Mouse (Mus musculus): Measurements from ENCODE around the gene Smox. TPM values are rescaled to one million over a fixed set of nuclear protein-coding genes. Genes with fewer than 3 reads are reported as not detected.

Smox gene
- polyA plus RNA-seq, 1 experiment, result 28.7 TPM

DNA sequence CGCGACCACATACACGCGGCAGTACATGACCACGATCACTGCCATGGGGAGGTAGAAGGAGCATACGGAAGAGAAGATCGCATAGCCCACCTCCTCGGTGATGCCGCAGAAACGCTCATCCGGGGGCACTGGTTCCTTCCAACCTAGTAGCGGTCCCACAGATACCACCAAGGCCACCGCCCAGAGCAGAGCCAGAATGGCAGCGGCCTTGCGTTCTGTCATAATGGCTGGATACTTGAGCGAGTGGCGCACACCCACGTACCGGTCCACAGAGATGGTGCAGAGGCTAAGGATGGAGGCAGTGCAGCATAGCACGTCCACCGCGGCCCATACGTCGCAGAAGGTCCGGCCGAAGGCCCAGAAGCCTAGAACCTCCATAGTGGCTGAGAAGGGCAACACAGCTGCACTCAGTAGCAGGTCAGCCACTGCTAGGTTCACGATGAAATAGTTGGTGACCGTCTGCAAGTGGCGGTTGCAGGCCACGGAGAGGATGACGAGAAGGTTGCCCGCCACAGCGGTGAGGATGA is 70.1 kb downstream of the Smox start:
- Histone ChIP-seq H3K4me3 (ENCODE audit: low read depth, low read length) (peak overlapping the region; percentile 34; the same call in 1 of the 2 replicates), H3K27me3 (ENCODE audit: control insufficient read depth, insufficient read depth, low read length) (peaks cover 28% of the 10 kb centered on the region), H3K4me1 (ENCODE audit: control insufficient read depth, insufficient read depth, insufficient read length, low read length) (no peaks in the 10 kb centered on the region), H3K36me3 (ENCODE audit: control insufficient read depth, insufficient read depth, low read length) (no peaks in the 10 kb centered on the region), H3K27ac (ENCODE audit: insufficient read depth, low read depth, low read length) (no peak overlapping the region)
- WGBS, result 8% methylated on average over 33 of the region's 33 CpGs
- TF ChIP-seq CTCF (IDR thresholded peaks at IDR 0.05; ENCODE audit: extremely low read depth, insufficient read length, insufficient replicate concordance, low read depth, low read length) (no peak), POLR2A (IDR thresholded peaks at IDR 0.05; ENCODE audit: low read depth, low read length) (no peak)

DNA sequence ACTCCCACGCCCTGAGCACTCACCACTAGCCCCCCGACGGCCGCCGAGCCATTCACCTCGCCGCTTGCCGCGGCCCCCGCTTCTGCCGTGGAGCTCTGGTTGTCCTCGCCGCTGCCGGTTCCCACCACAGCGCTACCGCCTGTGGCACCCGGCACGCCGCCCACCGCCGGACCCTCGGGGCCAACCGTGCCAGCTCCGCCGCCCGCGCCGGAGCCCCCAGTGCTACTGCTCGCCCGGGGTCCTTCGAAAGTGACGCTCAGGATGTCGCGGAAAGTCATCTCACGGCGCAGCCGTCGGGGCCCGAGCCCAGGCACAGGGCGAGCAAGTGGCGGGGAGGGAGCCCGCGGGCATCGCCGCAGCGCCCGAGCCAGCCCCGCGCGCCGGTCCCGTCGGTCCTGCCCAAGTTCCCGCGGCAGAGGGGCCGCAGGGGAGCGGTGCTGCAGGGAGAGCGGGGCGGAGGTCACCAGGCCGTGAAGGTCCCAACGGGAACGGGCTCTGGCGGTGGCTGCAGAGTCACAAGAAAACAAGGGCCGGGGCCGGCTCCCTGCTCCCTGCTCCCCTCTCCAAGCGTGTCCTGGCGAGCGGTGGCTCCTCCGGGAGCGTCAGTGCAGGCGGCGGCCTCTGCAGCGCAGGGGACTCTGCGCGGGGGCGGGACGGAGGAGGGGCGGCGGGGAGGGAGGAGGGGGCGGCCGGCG is 70.7 kb downstream of the Smox start, which contains the start of gene Adra1d:
Gene Adra1d (minus strand): TSS at position 393 of the 695 bp plus-strand sequence.
- 2% methylated on average over 69 of the region's 82 CpGs for WGBS
- H3K27me3 ChIP-seq (ENCODE audit: control insufficient read depth, insufficient read depth, low read length), result peaks cover 28% of the 10 kb centered on the region

DNA sequence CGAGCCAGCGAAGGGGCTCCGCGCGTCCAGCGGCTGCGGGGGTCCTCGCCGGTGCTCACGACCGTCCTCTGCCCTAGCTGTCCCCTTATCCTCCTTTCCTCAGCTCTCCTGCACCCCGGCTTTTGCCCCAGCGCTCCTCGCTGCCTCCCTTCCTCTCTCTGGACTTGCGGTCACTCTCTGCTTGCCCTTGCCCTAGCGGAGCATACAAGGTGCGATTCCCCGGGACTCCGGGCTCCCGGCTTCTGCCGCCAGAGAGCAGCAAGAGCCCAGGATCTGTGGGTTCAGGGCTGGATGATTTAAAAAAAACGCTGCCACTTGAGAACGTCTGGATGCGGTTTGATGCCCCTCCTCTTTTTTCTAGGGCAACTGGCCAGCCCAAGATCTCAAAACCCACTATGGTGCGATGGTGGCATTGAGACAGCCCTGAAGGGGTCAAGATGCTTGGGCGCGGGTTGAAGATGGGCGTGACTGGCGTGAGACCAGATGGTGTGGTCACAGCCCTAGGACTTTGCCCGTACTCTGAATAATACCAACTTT is 71.4 kb downstream of the Smox start:
- peaks cover 28% of the 10 kb centered on the region for H3K27me3 ChIP-seq (ENCODE audit: control insufficient read depth, insufficient read depth, low read length)
- no peaks in the 10 kb centered on the region for H3K4me1 ChIP-seq (ENCODE audit: control insufficient read depth, insufficient read depth, insufficient read length, low read length)
- H3K4me3 ChIP-seq (ENCODE audit: low read depth, low read length), result no peak overlapping the region
- H3K36me3 ChIP-seq (ENCODE audit: control insufficient read depth, insufficient read depth, low read length), result no peaks in the 10 kb centered on the region
- no peak for TF ChIP-seq POLR2A (IDR thresholded peaks at IDR 0.05; ENCODE audit: low read depth, low read length)
- peak; percentile 37; the same call in 1 of the 2 replicates for TF ChIP-seq CTCF (IDR thresholded peaks at IDR 0.05; ENCODE audit: extremely low read depth, insufficient read length, insufficient replicate concordance, low read depth, low read length)
- no peak overlapping the region for H3K27ac ChIP-seq (ENCODE audit: insufficient read depth, low read depth, low read length)
- WGBS, result 3% methylated on average over 30 of the region's 30 CpGs

More for the DNA sequence above, 70.7 kb downstream of the Smox start, which contains the start of gene Adra1d:
- TF ChIP-seq CTCF (IDR thresholded peaks at IDR 0.05; ENCODE audit: extremely low read depth, insufficient read length, insufficient replicate concordance, low read depth, low read length) (no peak), POLR2A (IDR thresholded peaks at IDR 0.05; ENCODE audit: low read depth, low read length) (no peak)
- Histone ChIP-seq H3K4me3 (ENCODE audit: low read depth, low read length) (peak within 1 kb of the TSS; percentile 34), H3K36me3 (ENCODE audit: control insufficient read depth, insufficient read depth, low read length) (no peaks in the 10 kb centered on the region), H3K27ac (ENCODE audit: insufficient read depth, low read depth, low read length) (no peak within 1 kb of the TSS), H3K4me1 (ENCODE audit: control insufficient read depth, insufficient read depth, insufficient read length, low read length) (no peaks in the 10 kb centered on the region)

Other genes starting within 250 kb of the Smox start
- 6.6 and 11.1 TPM in 2 replicates for gene Pank2, start 229.0 kb upstream of the Smox start, polyA plus RNA-seq (2012; rRNA removed)
- 1.0 and 3.9 TPM in 2 replicates for gene Rnf24, start 138.6 kb upstream of the Smox start, polyA plus RNA-seq (2012; rRNA removed)
- 0.20 and 0.58 TPM in 2 replicates for gene Adra1d, start 70.8 kb downstream of the Smox start, polyA plus RNA-seq (2012; rRNA removed)

Data from small intestine, adult 2 months (tissue).